Comparison of ENCODE assay signal across 13 mouse cellular contexts in the genomic region with DNA sequence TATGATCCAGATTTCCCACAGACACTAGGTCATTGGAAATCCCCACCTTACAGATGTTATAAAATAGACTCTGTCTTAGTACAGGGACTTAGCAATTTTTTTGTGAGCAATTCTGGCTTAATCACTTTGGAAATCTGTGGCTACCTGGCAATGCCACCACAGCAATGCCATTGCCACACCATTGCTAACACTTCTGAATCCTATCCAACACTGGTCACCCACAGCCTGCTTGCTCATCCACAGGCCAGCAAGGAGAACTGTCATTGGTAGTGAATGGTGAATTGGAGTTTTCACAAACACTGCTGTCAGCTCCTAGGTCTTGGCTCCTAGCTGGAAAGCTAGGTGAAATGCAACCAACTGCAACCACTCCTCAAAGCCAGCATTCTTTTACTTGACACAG. TPM values are rescaled to one million over a fixed set of nuclear protein-coding genes. Genes with fewer than 3 reads are reported as not detected.
DNase-seq lines count a peak whose midpoint lies in the region; ATAC-seq and TF ChIP-seq lines count a peak whose summit lies in the region.
"Had no signal": no experiment of that assay in that cellular context is flagged by ENCODE, and none has a peak within 500 bp of the region (broad histone marks: within the 10 kb centered on the region; RNA-seq: fewer than 3 reads in every experiment).

No protein-coding gene starts in this region.

- peaks cover 91% of the 10 kb centered on the region for H3K4me1 ChIP-seq in heart, embryonic 13.5 days
- H3K4me1 ChIP-seq in stomach, embryonic 14.5 days (ENCODE audit: control insufficient read depth, insufficient read depth, low read length), result peaks cover 58% of the 10 kb centered on the region
- peaks cover 18% of the 10 kb centered on the region for H3K4me1 ChIP-seq in stomach, postnatal 0 days (replicated peaks; ENCODE audit: control insufficient read depth, insufficient read depth)
- peaks cover 92% of the 10 kb centered on the region for H3K4me1 ChIP-seq in limb, embryonic 10.5 days
- H3K4me1 ChIP-seq in midbrain, embryonic 11.5 days (ENCODE audit: control insufficient read depth, insufficient read depth, low read length), result peaks cover 24% of the 10 kb centered on the region

- TF ChIP-seq CTCF in stomach, postnatal 0 days (IDR thresholded peaks at IDR 0.05; ENCODE audit: low read depth), result no peak

- no peak for DNase-seq in heart, postnatal 4 days
- no peak for DNase-seq in stomach, postnatal 0 days (ENCODE audit: low spot score)
- DNase-seq in limb, embryonic 10.5 days (ENCODE audit: low spot score), result no peak
- DNase-seq in urinary bladder, adult 2 months (ENCODE audit: low spot score), result no peak
- DNase-seq in midbrain, embryonic 11.5 days (ENCODE audit: low spot score, missing footprints), result no peak
- no peak for DNase-seq in embryo, embryonic 10 days (ENCODE audit: low spot score)
- DNase-seq: cerebellum, adult 11-12 months; kidney, adult 11 months; lung, postnatal 14 days; thymus, adult 2 months had no signal

- no peaks in the 10 kb centered on the region for H3K27me3 ChIP-seq in heart, embryonic 13.5 days (replicated peaks)
- no peaks in the 10 kb centered on the region for H3K27me3 ChIP-seq in stomach, embryonic 14.5 days (ENCODE audit: control insufficient read depth, insufficient read depth, low read length)
- no peaks in the 10 kb centered on the region for H3K27me3 ChIP-seq in stomach, postnatal 0 days (ENCODE audit: control insufficient read depth, insufficient read depth, low read length)
- no peaks in the 10 kb centered on the region for H3K27me3 ChIP-seq in limb, embryonic 10.5 days (ENCODE audit: low read depth, poor library complexity, severe bottlenecking)
- H3K27me3 ChIP-seq in midbrain, embryonic 11.5 days (ENCODE audit: control insufficient read depth, insufficient read depth, low read length), result no peaks in the 10 kb centered on the region

- peak overlapping the region; percentile 96 for H3K27ac ChIP-seq in heart, embryonic 13.5 days (replicated peaks)
- H3K27ac ChIP-seq in stomach, embryonic 14.5 days (ENCODE audit: low read length), result peak overlapping the region; percentile 96; the same call in 1 of the 2 replicates
- no peak overlapping the region for H3K27ac ChIP-seq in stomach, postnatal 0 days (replicated peaks)
- H3K27ac ChIP-seq in limb, embryonic 10.5 days, result peak overlapping the region; percentile 97
- no peak overlapping the region for H3K27ac ChIP-seq in midbrain, embryonic 11.5 days (ENCODE audit: low read depth, low read length)

- no peaks in the 10 kb centered on the region for H3K9me3 ChIP-seq in heart, embryonic 13.5 days
- no peaks in the 10 kb centered on the region for H3K9me3 ChIP-seq in stomach, embryonic 14.5 days (ENCODE audit: control insufficient read depth, low read depth, low read length)
- H3K9me3 ChIP-seq in stomach, postnatal 0 days (ENCODE audit: control insufficient read depth, low read length), result no peaks in the 10 kb centered on the region
- no peaks in the 10 kb centered on the region for H3K9me3 ChIP-seq in limb, embryonic 10.5 days (replicated peaks)
- H3K9me3 ChIP-seq in midbrain, embryonic 11.5 days (ENCODE audit: control insufficient read depth, low read length), result no peaks in the 10 kb centered on the region

- peaks cover 7% of the 10 kb centered on the region for H3K36me3 ChIP-seq in heart, embryonic 13.5 days
- H3K36me3 ChIP-seq in stomach, embryonic 14.5 days (ENCODE audit: control insufficient read depth, insufficient read depth, low read length), result peaks cover 3% of the 10 kb centered on the region; the same call in 1 of the 2 replicates
- H3K36me3 ChIP-seq in stomach, postnatal 0 days (ENCODE audit: control insufficient read depth, insufficient read depth, low read length), result no peaks in the 10 kb centered on the region
- H3K36me3 ChIP-seq in limb, embryonic 10.5 days, result peaks cover 16% of the 10 kb centered on the region
- no peaks in the 10 kb centered on the region for H3K36me3 ChIP-seq in midbrain, embryonic 11.5 days (ENCODE audit: control insufficient read depth, insufficient read depth, low read length)

- TF ChIP-seq EP300 in stomach, postnatal 0 days (optimal IDR thresholded peaks at IDR 0.05), result no peak

- ATAC-seq in heart, embryonic 13.5 days (ENCODE audit: extremely low read depth, insufficient number of reproducible peaks, low FRiP score, low TSS enrichment), result no peak
- ATAC-seq in stomach, embryonic 14.5 days (ENCODE audit: insufficient number of reproducible peaks, insufficient read depth, low FRiP score, low read depth), result no peak
- ATAC-seq in stomach, postnatal 0 days (ENCODE audit: low FRiP score, low TSS enrichment), result no peak
- ATAC-seq in midbrain, embryonic 11.5 days (ENCODE audit: low FRiP score), result no peak

- H3K4me2 ChIP-seq in heart, embryonic 13.5 days, result no peak overlapping the region
- H3K4me2 ChIP-seq in stomach, embryonic 14.5 days (replicated peaks; ENCODE audit: low read depth, low read length), result no peak overlapping the region
- H3K4me2 ChIP-seq in stomach, postnatal 0 days (replicated peaks; ENCODE audit: low read depth), result no peak overlapping the region
- H3K4me2 ChIP-seq in midbrain, embryonic 11.5 days, result no peak overlapping the region
- H3K4me2 ChIP-seq: heart, embryonic 11.5 days had no signal

- no peak overlapping the region for H3K4me3 ChIP-seq in heart, embryonic 13.5 days
- H3K4me3 ChIP-seq in stomach, embryonic 14.5 days (ENCODE audit: low read depth, low read length), result no peak overlapping the region
- H3K4me3 ChIP-seq in stomach, postnatal 0 days (ENCODE audit: low read depth, low read length), result no peak overlapping the region
- no peak overlapping the region for H3K4me3 ChIP-seq in limb, embryonic 10.5 days
- no peak overlapping the region for H3K4me3 ChIP-seq in midbrain, embryonic 11.5 days (ENCODE audit: low read depth, low read length)

- H3K9ac ChIP-seq in heart, embryonic 13.5 days, result no peak overlapping the region
- no peak overlapping the region for H3K9ac ChIP-seq in stomach, embryonic 14.5 days (replicated peaks; ENCODE audit: low read depth, low read length)
- no peak overlapping the region for H3K9ac ChIP-seq in stomach, postnatal 0 days (ENCODE audit: low read length)
- no peak overlapping the region for H3K9ac ChIP-seq in midbrain, embryonic 11.5 days (ENCODE audit: low read length)

RNA-seq across cellular contexts. Expression of a gene that starts 2.7 kb away (rescaled TPM):
- polyA plus RNA-seq in heart, embryonic 13.5 days (2015; fragmentation: Nextera tagmentation; extraction: Ambion mirVana), result 166 and 168 TPM in 2 replicates
- 10 to 100 TPM; 83.4 to 93.2 TPM for total RNA-seq in heart, postnatal 4 days (2021)
- polyA plus RNA-seq in stomach, embryonic 14.5 days (2014; fragmentation: Nextera tagmentation; extraction: Ambion mirVana), result 208 and 230 TPM in 2 replicates
- polyA plus RNA-seq in stomach, postnatal 0 days (2015; fragmentation: Nextera tagmentation; extraction: Ambion mirVana), result 85.6 and 97.0 TPM in 2 replicates
- 202 and 241 TPM in 2 replicates for polyA plus RNA-seq in limb, embryonic 10.5 days (2016; fragmentation: Nextera tagmentation; extraction: Ambion mirVana)
- polyA plus RNA-seq in urinary bladder, adult 2 months (2012; rRNA removed), result 59.2 and 104 TPM in 2 replicates
- 28.1 and 30.3 TPM in 2 replicates for polyA plus RNA-seq in midbrain, embryonic 11.5 days (2014; fragmentation: Nextera tagmentation; extraction: Ambion mirVana)

RNA-seq across cellular contexts. Expression of a gene that starts 2.9 kb away (rescaled TPM):
- 421 and 441 TPM in 2 replicates for polyA plus RNA-seq in heart, embryonic 13.5 days (2015; fragmentation: Nextera tagmentation; extraction: Ambion mirVana)
- total RNA-seq in heart, postnatal 4 days (2021), result 100 to 1,000 TPM; 170 TPM
- 476 and 515 TPM in 2 replicates for polyA plus RNA-seq in stomach, embryonic 14.5 days (2014; fragmentation: Nextera tagmentation; extraction: Ambion mirVana)
- polyA plus RNA-seq in stomach, postnatal 0 days (2015; fragmentation: Nextera tagmentation; extraction: Ambion mirVana), result 368 and 397 TPM in 2 replicates
- polyA plus RNA-seq in limb, embryonic 10.5 days (2016; fragmentation: Nextera tagmentation; extraction: Ambion mirVana), result 403 and 414 TPM in 2 replicates
- 268 and 335 TPM in 2 replicates for polyA plus RNA-seq in urinary bladder, adult 2 months (2012; rRNA removed)
- polyA plus RNA-seq in midbrain, embryonic 11.5 days (2014; fragmentation: Nextera tagmentation; extraction: Ambion mirVana), result 340 and 376 TPM in 2 replicates

RNA-seq across cellular contexts. Expression of a gene that starts 10.8 kb away (rescaled TPM):
- 10.2 and 11.7 TPM in 2 replicates for polyA plus RNA-seq in heart, embryonic 13.5 days (2015; fragmentation: Nextera tagmentation; extraction: Ambion mirVana)
- total RNA-seq in heart, postnatal 4 days (2021), result 1 to 10 TPM; 6.4 to 9.2 TPM
- polyA plus RNA-seq in stomach, embryonic 14.5 days (2014; fragmentation: Nextera tagmentation; extraction: Ambion mirVana), result 19.2 and 24.2 TPM in 2 replicates
- polyA plus RNA-seq in stomach, postnatal 0 days (2015; fragmentation: Nextera tagmentation; extraction: Ambion mirVana), result 28.4 and 33.6 TPM in 2 replicates
- 7.1 and 7.8 TPM in 2 replicates for polyA plus RNA-seq in limb, embryonic 10.5 days (2016; fragmentation: Nextera tagmentation; extraction: Ambion mirVana)
- polyA plus RNA-seq in urinary bladder, adult 2 months (2012; rRNA removed), result 38.4 and 38.9 TPM in 2 replicates
- polyA plus RNA-seq in midbrain, embryonic 11.5 days (2014; fragmentation: Nextera tagmentation; extraction: Ambion mirVana), result 4.6 and 6.9 TPM in 2 replicates

RNA-seq across cellular contexts. Expression of a gene that starts 22.0 kb away (rescaled TPM):
- 9.9 and 11.5 TPM in 2 replicates for polyA plus RNA-seq in heart, embryonic 13.5 days (2015; fragmentation: Nextera tagmentation; extraction: Ambion mirVana)
- total RNA-seq in heart, postnatal 4 days (2021), result 10 to 100 TPM; 11.8 to 12.7 TPM
- 27.5 and 34.0 TPM in 2 replicates for polyA plus RNA-seq in stomach, embryonic 14.5 days (2014; fragmentation: Nextera tagmentation; extraction: Ambion mirVana)
- 6.9 and 9.1 TPM in 2 replicates for polyA plus RNA-seq in stomach, postnatal 0 days (2015; fragmentation: Nextera tagmentation; extraction: Ambion mirVana)
- 20.4 and 29.9 TPM in 2 replicates for polyA plus RNA-seq in limb, embryonic 10.5 days (2016; fragmentation: Nextera tagmentation; extraction: Ambion mirVana)
- polyA plus RNA-seq in urinary bladder, adult 2 months (2012; rRNA removed), result 16.5 and 16.6 TPM in 2 replicates
- polyA plus RNA-seq in midbrain, embryonic 11.5 days (2014; fragmentation: Nextera tagmentation; extraction: Ambion mirVana), result 22.0 and 22.3 TPM in 2 replicates

RNA-seq across cellular contexts. Expression of a gene that starts 34.9 kb away (rescaled TPM):
- polyA plus RNA-seq in heart, embryonic 13.5 days (2015; fragmentation: Nextera tagmentation; extraction: Ambion mirVana), result 3.9 and 4.7 TPM in 2 replicates
- total RNA-seq in heart, postnatal 4 days (2021), result under 1 TPM; 0.67 to 0.77 TPM
- 5.7 and 6.4 TPM in 2 replicates for polyA plus RNA-seq in stomach, embryonic 14.5 days (2014; fragmentation: Nextera tagmentation; extraction: Ambion mirVana)
- 22.5 and 24.8 TPM in 2 replicates for polyA plus RNA-seq in stomach, postnatal 0 days (2015; fragmentation: Nextera tagmentation; extraction: Ambion mirVana)
- polyA plus RNA-seq in limb, embryonic 10.5 days (2016; fragmentation: Nextera tagmentation; extraction: Ambion mirVana), result 1.0 and 2.5 TPM in 2 replicates
- polyA plus RNA-seq in urinary bladder, adult 2 months (2012; rRNA removed), result 14.0 and 15.0 TPM in 2 replicates
- polyA plus RNA-seq in midbrain, embryonic 11.5 days (2014; fragmentation: Nextera tagmentation; extraction: Ambion mirVana), result 6.7 and 8.5 TPM in 2 replicates

Comparison
In these comparisons a context has a peak if more than half of its experiments do, and no peak if none do; other contexts are left out.
1. H3K27ac ChIP-seq: peak in heart, embryonic 13.5 days (single experiment), stomach, embryonic 14.5 days (single experiment) and limb, embryonic 10.5 days (single experiment); none in stomach, postnatal 0 days (single experiment) and midbrain, embryonic 11.5 days (single experiment).